Mouse (Mus musculus) ES-E14 (cell line): ENCODE measurements around the gene Gm8068. TPM values are rescaled to one million over a fixed set of nuclear protein-coding genes. Genes with fewer than 3 reads are reported as not detected.
"Not testable (repeated sequence)": the region's sequence is repeated elsewhere in the genome, so short reads cannot be mapped to it uniquely, and the experiment has no call there.

Source experiments
- DNase-seq: peaks from one replicate; pipeline ENCODE4 v3.0.0-alpha.2; 2013; ENCODE audit warnings: low read depth, low spot score
- H3K27ac ChIP-seq: 2 replicates; pipeline ENCODE4 v1.5.1; 2012; ENCODE audit warnings: low read depth, mild to moderate bottlenecking, low read length, moderate library complexity, mixed read lengths; ENCODE audit not compliant: poor library complexity, insufficient read depth, severe bottlenecking
- H3K36me3 ChIP-seq: 2 replicates; pipeline ENCODE4 v1.6.1; 2012; ENCODE audit warnings: mild to moderate bottlenecking, low read length, moderate library complexity, mixed read lengths; ENCODE audit not compliant: control insufficient read depth, poor library complexity, insufficient read depth, severe bottlenecking
- H3K4me1 ChIP-seq, 2 experiments: fragments of 150-350 bp in 1 of 2; sonication (generic) in 1 of 2; 2 replicates each; pipeline ENCODE4 v1.6.1; 2012; ENCODE audit warnings: low read length in 2 of 2, mild to moderate bottlenecking in 1 of 2, mixed read lengths in 1 of 2; ENCODE audit not compliant: control insufficient read depth in 2 of 2, insufficient read depth in 2 of 2, poor library complexity in 1 of 2
- H3K4me3 ChIP-seq, 2 experiments: fragments of 150-350 bp in 1 of 2; sonication (generic) in 1 of 2; 2 replicates each; pipeline ENCODE4 v1.5.1; 2012; ENCODE audit warnings: low read length in 2 of 2, low read depth in 1 of 2, mild to moderate bottlenecking in 1 of 2, mixed read lengths in 1 of 2; ENCODE audit not compliant: insufficient read depth in 1 of 2, poor library complexity in 1 of 2, severe bottlenecking in 1 of 2
- H3K9ac ChIP-seq: 2 replicates; pipeline ENCODE4 v1.6.1; 2012; ENCODE audit warnings: low read depth, mild to moderate bottlenecking, low read length, mixed read lengths; ENCODE audit not compliant: poor library complexity, insufficient read depth, severe bottlenecking
- H3K9me3 ChIP-seq: fragments of 150-350 bp; sonication (generic); 2 replicates; pipeline ENCODE4 v1.6.1; 2012; ENCODE audit warnings: low read depth, mild to moderate bottlenecking, low read length; ENCODE audit not compliant: control insufficient read depth, insufficient read depth
- in situ Hi-C, 2 experiments: fragments of 600-800 bp; cut with MboI; formaldehyde crosslinking; loops; one replicate each; pipeline ENCODE4 v1.15.1; 2025; ENCODE audit warnings: low sequenced_read_pairs in 2 of 2, inconsistent platforms in 1 of 2; ENCODE audit not compliant: unreplicated experiment in 2 of 2
- total RNA-seq: library from RNA; depleted of rRNA; stranded (reverse); fragments of 300-350 nt; gene quantifications from 2 replicates; pipeline ENCODE4 v1.2.3, GENCODE M21; 2012; rRNA removed

Gene Gm8068
- not detected in 2 replicates for total RNA-seq

DNA sequence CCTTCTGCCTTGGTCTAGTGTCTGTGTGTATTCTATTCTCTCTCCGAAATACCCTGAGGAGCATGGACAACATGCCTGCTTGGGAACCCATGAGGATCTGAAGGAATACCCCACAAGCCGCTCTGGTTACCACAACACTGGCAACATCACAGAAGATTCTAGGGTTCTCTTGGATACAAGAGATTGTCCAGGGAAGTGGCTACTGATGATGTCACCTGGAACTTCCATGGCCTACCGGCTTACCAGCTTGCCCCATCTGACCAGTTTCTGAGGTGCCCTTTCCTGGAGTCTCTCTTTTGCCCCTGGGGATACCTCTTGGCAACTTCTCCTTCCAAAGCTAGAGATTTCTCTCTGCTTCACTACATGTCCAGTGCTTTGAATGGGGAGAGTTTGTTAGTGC is at the start of gene Gm8068:
Gene Gm8068 (minus strand): TSS at position 101 of the 400 bp plus-strand sequence.
- H3K9me3 ChIP-seq, H3K4me3 ChIP-seq, H3K4me1 ChIP-seq, H3K27ac ChIP-seq, in situ Hi-C loops, DNase-seq, H3K9ac ChIP-seq, H3K36me3 ChIP-seq: not testable (repeated sequence)

DNA sequence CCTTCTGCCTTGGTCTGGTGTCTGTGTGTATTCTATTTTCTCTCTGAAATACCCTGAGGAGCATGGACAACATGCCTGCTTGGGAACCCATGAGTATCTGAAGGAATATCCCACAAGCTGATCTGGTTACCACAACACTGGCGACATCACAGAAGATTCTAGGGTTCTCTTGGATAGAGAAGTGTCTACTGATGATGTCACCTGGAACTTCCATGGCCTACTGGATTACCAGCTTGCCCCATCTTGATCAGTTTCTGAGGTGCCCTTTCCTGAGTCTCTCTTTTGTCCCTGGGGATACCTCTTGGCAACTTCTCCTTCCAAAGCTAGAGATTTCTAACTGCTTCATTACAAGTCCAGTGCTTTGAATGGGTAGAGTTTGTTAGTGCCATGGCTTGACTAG is 48.8 kb upstream of the Gm8068 start, which contains the start of gene Gm7929:
Gene Gm7929 (minus strand): TSS at position 101 of the 400 bp plus-strand sequence.
- not testable (repeated sequence) for H3K27ac ChIP-seq, DNase-seq

GRCm38 (mm10) chr14:41723437-41723836 is 21.8 kb upstream of the Gm8068 start:
- in situ Hi-C loops: not testable (repeated sequence)
- DNase-seq: peak; percentile 13
- H3K4me3 ChIP-seq: peak overlapping the region; percentile 0 to 8; a peak in 2 of 4 replicates

More for the DNA sequence above, 48.8 kb upstream of the Gm8068 start, which contains the start of gene Gm7929:
- in situ Hi-C loops, H3K4me1 ChIP-seq, H3K9me3 ChIP-seq, H3K9ac ChIP-seq, H3K36me3 ChIP-seq, H3K4me3 ChIP-seq: not testable (repeated sequence)

GRCm38 (mm10) chr14:41717180-41717579 is 15.5 kb upstream of the Gm8068 start:
- H3K27ac ChIP-seq, in situ Hi-C loops, H3K36me3 ChIP-seq, DNase-seq, H3K9ac ChIP-seq, H3K4me1 ChIP-seq, H3K4me3 ChIP-seq, H3K9me3 ChIP-seq: not testable (repeated sequence)

More at GRCm38 (mm10) chr14:41723437-41723836, 21.8 kb upstream of the Gm8068 start:
- not testable (repeated sequence) for H3K27ac ChIP-seq, H3K9ac ChIP-seq, H3K9me3 ChIP-seq, H3K36me3 ChIP-seq, H3K4me1 ChIP-seq

- H3K27ac ChIP-seq, H3K9ac ChIP-seq, DNase-seq, H3K9me3 ChIP-seq, H3K4me3 ChIP-seq, H3K36me3 ChIP-seq, H3K4me1 ChIP-seq, in situ Hi-C loops: not testable (repeated sequence)
These were observed 53.5 kb downstream of the Gm8068 start for GRCm38 (mm10) chr14:41648176-41648575.

Other genes starting within 250 kb of the Gm8068 start
- gene Gm7954, start 248.4 kb downstream of the Gm8068 start, total RNA-seq: not detected in 2 replicates
- gene Gm3486, start 212.4 kb downstream of the Gm8068 start, total RNA-seq: not detected in 2 replicates
- not detected in 2 replicates for gene Gm7970, start 146.3 kb downstream of the Gm8068 start, total RNA-seq
- gene 1700049E17Rik2, start 128.7 kb downstream of the Gm8068 start, total RNA-seq: not detected in 2 replicates
- gene Gm3072, start 77.3 kb downstream of the Gm8068 start, total RNA-seq: not detected in 2 replicates
- not detected in 2 replicates for gene Gm3676, start 55.4 kb downstream of the Gm8068 start, total RNA-seq
- not detected in 2 replicates for gene Gm7929, start 48.7 kb upstream of the Gm8068 start, total RNA-seq
- gene Gm47189, start 70.6 kb upstream of the Gm8068 start, total RNA-seq: not detected in 2 replicates
- not detected in 2 replicates for gene Gm7980, start 205.4 kb upstream of the Gm8068 start, total RNA-seq
- not detected in 2 replicates for gene 1700049E17Rik1, start 223.1 kb upstream of the Gm8068 start, total RNA-seq
- 0.16 and 0.22 TPM in 2 replicates for gene 1700024B05Rik, start 242.1 kb upstream of the Gm8068 start, total RNA-seq